Mouse (Mus musculus): ENCODE results near the gene Slc6a2. TPM values are rescaled to one million over a fixed set of nuclear protein-coding genes. Genes with fewer than 3 reads are reported as not detected.

Gene Slc6a2
- polyA plus RNA-seq, 1 experiment from 2014 or later, result 0.90 TPM

DNA sequence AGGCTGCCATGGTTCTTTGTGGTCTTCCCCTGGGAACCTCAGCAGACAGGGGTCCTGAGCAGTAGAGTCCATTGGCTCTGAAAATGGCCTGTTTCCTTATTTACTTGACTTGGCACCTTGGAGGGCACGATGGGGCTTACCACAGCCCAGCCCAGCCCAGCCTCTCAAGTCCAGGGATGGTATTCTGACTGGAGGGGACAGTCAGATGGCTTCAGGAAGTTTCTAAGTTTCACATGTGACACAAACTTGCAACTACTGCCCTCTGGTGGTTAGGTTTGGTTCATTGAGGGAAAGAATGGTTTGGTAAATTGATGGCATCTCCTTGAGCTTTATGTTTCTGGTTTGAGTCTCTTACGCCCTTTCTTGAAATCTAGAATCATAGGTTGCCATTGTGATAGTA lies 38.7 kb downstream of the Slc6a2 start:
- Histone ChIP-seq H3K4me3 (ENCODE audit: low read depth, low read length) (no peak overlapping the region), H3K9ac (ENCODE audit: low read depth, low read length) (no peak overlapping the region), H3K4me2 (ENCODE audit: low read length) (no peak overlapping the region), H3K4me1 (ENCODE audit: control insufficient read depth, insufficient read depth, low read length) (no peaks in the 10 kb centered on the region), H3K27ac (ENCODE audit: low read length) (no peak overlapping the region), H3K36me3 (ENCODE audit: control insufficient read depth, insufficient read depth, low read length) (no peaks in the 10 kb centered on the region), H3K9me3 (replicated peaks; ENCODE audit: control insufficient read depth, low read length, poor library complexity, severe bottlenecking) (no peaks in the 10 kb centered on the region), H3K27me3 (ENCODE audit: control insufficient read depth, insufficient read depth, low read depth, low read length) (no peaks in the 10 kb centered on the region)
- 40% methylated on average over 2 of the region's 2 CpGs for WGBS
- ATAC-seq, result no peak

GRCm38 (mm10) chr8:93010286-93010685 lies 50.4 kb downstream of the Slc6a2 start:
- Histone ChIP-seq H3K27ac (ENCODE audit: low read length) (no peak overlapping the region), H3K9me3 (replicated peaks; ENCODE audit: control insufficient read depth, low read length, poor library complexity, severe bottlenecking) (no peaks in the 10 kb centered on the region), H3K4me2 (ENCODE audit: low read length) (no peak overlapping the region), H3K27me3 (ENCODE audit: control insufficient read depth, insufficient read depth, low read depth, low read length) (no peaks in the 10 kb centered on the region), H3K4me3 (ENCODE audit: low read depth, low read length) (no peak overlapping the region), H3K9ac (ENCODE audit: low read depth, low read length) (no peak overlapping the region), H3K4me1 (ENCODE audit: control insufficient read depth, insufficient read depth, low read length) (no peaks in the 10 kb centered on the region), H3K36me3 (ENCODE audit: control insufficient read depth, insufficient read depth, low read length) (no peaks in the 10 kb centered on the region)
- no peak for ATAC-seq
- WGBS, result 32% methylated on average over 5 of the region's 5 CpGs

- WGBS, result 8% methylated on average over 9 of the region's 9 CpGs
- no peaks in the 10 kb centered on the region for H3K9me3 ChIP-seq (replicated peaks; ENCODE audit: control insufficient read depth, low read length, poor library complexity, severe bottlenecking)
- H3K9ac ChIP-seq (ENCODE audit: low read depth, low read length), result no peak overlapping the region
- no peak overlapping the region for H3K27ac ChIP-seq (ENCODE audit: low read length)
- H3K4me3 ChIP-seq (ENCODE audit: low read depth, low read length), result no peak overlapping the region
- peak; percentile 79 for ATAC-seq
- H3K36me3 ChIP-seq (ENCODE audit: control insufficient read depth, insufficient read depth, low read length), result no peaks in the 10 kb centered on the region
- no peak overlapping the region for H3K4me2 ChIP-seq (ENCODE audit: low read length)
- no peaks in the 10 kb centered on the region for H3K27me3 ChIP-seq (ENCODE audit: control insufficient read depth, insufficient read depth, low read depth, low read length)
- no peaks in the 10 kb centered on the region for H3K4me1 ChIP-seq (ENCODE audit: control insufficient read depth, insufficient read depth, low read length)
These were observed 51.6 kb downstream of the Slc6a2 start for GRCm38 (mm10) chr8:93011439-93011838.

- Histone ChIP-seq H3K27me3 (ENCODE audit: control insufficient read depth, insufficient read depth, low read depth, low read length) (no peaks in the 10 kb centered on the region), H3K36me3 (ENCODE audit: control insufficient read depth, insufficient read depth, low read length) (no peaks in the 10 kb centered on the region), H3K4me1 (ENCODE audit: control insufficient read depth, insufficient read depth, low read length) (no peaks in the 10 kb centered on the region), H3K9me3 (replicated peaks; ENCODE audit: control insufficient read depth, low read length, poor library complexity, severe bottlenecking) (no peaks in the 10 kb centered on the region), H3K4me2 (ENCODE audit: low read length) (no peak overlapping the region), H3K27ac (ENCODE audit: low read length) (no peak overlapping the region), H3K4me3 (ENCODE audit: low read depth, low read length) (no peak overlapping the region), H3K9ac (ENCODE audit: low read depth, low read length) (no peak overlapping the region)
- no peak for ATAC-seq
- 74% methylated on average over 6 of the region's 6 CpGs for WGBS
These were observed 52.3 kb downstream of the Slc6a2 start for GRCm38 (mm10) chr8:93012226-93012625.

GRCm38 (mm10) chr8:93014300-93014699 lies 54.4 kb downstream of the Slc6a2 start:
- H3K27me3 ChIP-seq (ENCODE audit: control insufficient read depth, insufficient read depth, low read depth, low read length), result no peaks in the 10 kb centered on the region
- no peak for ATAC-seq
- H3K36me3 ChIP-seq (ENCODE audit: control insufficient read depth, insufficient read depth, low read length), result no peaks in the 10 kb centered on the region
- no peaks in the 10 kb centered on the region for H3K4me1 ChIP-seq (ENCODE audit: control insufficient read depth, insufficient read depth, low read length)
- H3K9ac ChIP-seq (ENCODE audit: low read depth, low read length), result no peak overlapping the region
- no peak overlapping the region for H3K4me3 ChIP-seq (ENCODE audit: low read depth, low read length)
- H3K9me3 ChIP-seq (replicated peaks; ENCODE audit: control insufficient read depth, low read length, poor library complexity, severe bottlenecking), result no peaks in the 10 kb centered on the region
- WGBS, result 79% methylated on average over 4 of the region's 4 CpGs
- no peak overlapping the region for H3K4me2 ChIP-seq (ENCODE audit: low read length)
- H3K27ac ChIP-seq (ENCODE audit: low read length), result no peak overlapping the region

DNA sequence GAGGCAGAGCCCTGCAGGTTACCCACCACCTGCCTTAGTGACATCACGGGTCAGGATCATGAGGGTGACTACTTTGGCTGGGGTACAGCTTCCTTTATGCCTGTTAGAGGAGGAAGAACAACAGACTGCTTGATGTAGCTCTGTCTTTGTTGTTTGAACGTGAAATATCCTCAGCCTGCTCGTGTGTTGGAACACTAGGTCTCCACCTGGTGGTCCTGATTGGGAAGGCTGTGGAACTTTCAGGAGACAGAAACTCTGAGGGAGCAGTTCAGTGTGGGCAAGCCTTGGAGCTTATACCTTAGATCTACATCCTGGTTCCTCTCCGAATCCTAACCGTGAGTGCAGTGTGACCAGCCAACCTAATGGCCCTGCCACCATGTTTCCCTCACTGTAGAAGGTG lies 61.9 kb downstream of the Slc6a2 start:
- Histone ChIP-seq H3K27me3 (ENCODE audit: control insufficient read depth, insufficient read depth, low read depth, low read length) (no peaks in the 10 kb centered on the region), H3K9ac (ENCODE audit: low read depth, low read length) (no peak overlapping the region), H3K4me3 (ENCODE audit: low read depth, low read length) (no peak overlapping the region), H3K27ac (ENCODE audit: low read length) (no peak overlapping the region), H3K36me3 (ENCODE audit: control insufficient read depth, insufficient read depth, low read length) (no peaks in the 10 kb centered on the region), H3K4me1 (ENCODE audit: control insufficient read depth, insufficient read depth, low read length) (no peaks in the 10 kb centered on the region), H3K9me3 (replicated peaks; ENCODE audit: control insufficient read depth, low read length, poor library complexity, severe bottlenecking) (no peaks in the 10 kb centered on the region), H3K4me2 (ENCODE audit: low read length) (no peak overlapping the region)
- WGBS, result 60% methylated on average over 5 of the region's 5 CpGs
- no peak for ATAC-seq

GRCm38 (mm10) chr8:93030664-93031063 lies 70.8 kb downstream of the Slc6a2 start:
- Histone ChIP-seq H3K4me1 (ENCODE audit: control insufficient read depth, insufficient read depth, low read length) (no peaks in the 10 kb centered on the region), H3K9me3 (replicated peaks; ENCODE audit: control insufficient read depth, low read length, poor library complexity, severe bottlenecking) (no peaks in the 10 kb centered on the region), H3K27me3 (ENCODE audit: control insufficient read depth, insufficient read depth, low read depth, low read length) (no peaks in the 10 kb centered on the region), H3K4me2 (ENCODE audit: low read length) (no peak overlapping the region), H3K36me3 (ENCODE audit: control insufficient read depth, insufficient read depth, low read length) (no peaks in the 10 kb centered on the region), H3K4me3 (ENCODE audit: low read depth, low read length) (no peak overlapping the region), H3K27ac (ENCODE audit: low read length) (no peak overlapping the region), H3K9ac (ENCODE audit: low read depth, low read length) (no peak overlapping the region)
- 82% methylated on average over 2 of the region's 2 CpGs for WGBS
- no peak for ATAC-seq

DNA sequence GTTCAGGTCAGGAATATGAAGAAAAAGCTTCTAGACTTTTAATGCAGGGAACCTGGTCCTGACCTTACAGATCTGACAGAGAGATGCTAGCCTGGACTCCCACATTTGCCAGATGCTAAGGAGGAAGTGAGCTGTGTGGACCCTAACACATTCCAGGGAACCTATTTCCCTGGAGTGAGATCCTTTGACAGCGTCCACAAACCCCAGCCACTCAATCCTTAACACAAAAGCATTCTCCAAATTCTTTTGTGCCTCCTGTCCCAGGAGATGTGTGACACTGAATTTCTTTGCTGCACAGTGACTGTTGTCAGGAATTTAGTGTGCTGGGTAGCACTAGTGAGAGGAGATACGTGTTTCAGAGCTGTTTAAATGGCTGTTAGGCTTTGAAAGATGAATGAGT lies 79.0 kb downstream of the Slc6a2 start:
- no peaks in the 10 kb centered on the region for H3K4me1 ChIP-seq (ENCODE audit: control insufficient read depth, insufficient read depth, low read length)
- no peak overlapping the region for H3K9ac ChIP-seq (ENCODE audit: low read depth, low read length)
- no peaks in the 10 kb centered on the region for H3K9me3 ChIP-seq (replicated peaks; ENCODE audit: control insufficient read depth, low read length, poor library complexity, severe bottlenecking)
- no peak overlapping the region for H3K27ac ChIP-seq (ENCODE audit: low read length)
- H3K36me3 ChIP-seq (ENCODE audit: control insufficient read depth, insufficient read depth, low read length), result no peaks in the 10 kb centered on the region
- no peak overlapping the region for H3K4me2 ChIP-seq (ENCODE audit: low read length)
- H3K4me3 ChIP-seq (ENCODE audit: low read depth, low read length), result no peak overlapping the region
- ATAC-seq, result no peak
- no peaks in the 10 kb centered on the region for H3K27me3 ChIP-seq (ENCODE audit: control insufficient read depth, insufficient read depth, low read depth, low read length)
- WGBS, result 6% methylated on average over 2 of the region's 2 CpGs

GRCm38 (mm10) chr8:93040256-93040655 lies 80.4 kb downstream of the Slc6a2 start:
- no peaks in the 10 kb centered on the region for H3K27me3 ChIP-seq (ENCODE audit: control insufficient read depth, insufficient read depth, low read depth, low read length)
- no peak overlapping the region for H3K9ac ChIP-seq (ENCODE audit: low read depth, low read length)
- no peaks in the 10 kb centered on the region for H3K9me3 ChIP-seq (replicated peaks; ENCODE audit: control insufficient read depth, low read length, poor library complexity, severe bottlenecking)
- no peak for ATAC-seq
- H3K27ac ChIP-seq (ENCODE audit: low read length), result no peak overlapping the region
- 82% methylated on average over 2 of the region's 2 CpGs for WGBS
- no peaks in the 10 kb centered on the region for H3K4me1 ChIP-seq (ENCODE audit: control insufficient read depth, insufficient read depth, low read length)
- H3K36me3 ChIP-seq (ENCODE audit: control insufficient read depth, insufficient read depth, low read length), result no peaks in the 10 kb centered on the region
- no peak overlapping the region for H3K4me3 ChIP-seq (ENCODE audit: low read depth, low read length)
- H3K4me2 ChIP-seq (ENCODE audit: low read length), result no peak overlapping the region
